Mouse (Mus musculus) intestine, embryonic 16.5 days (tissue): ENCODE data around the gene Ints3. TPM values are rescaled to one million over a fixed set of nuclear protein-coding genes. Genes with fewer than 3 reads are reported as not detected.
A peak's percentile ranks its signal among the peaks of the same experiment; 100 is the strongest.

ENCODE experiments used
- ATAC-seq: fragments of 200-750 bp; cut with Nextera tagmentation; 2 replicates; pipeline ENCODE4 v1.8.0; 2017; ENCODE audit warnings: moderate TSS enrichment, moderate library complexity
- H3K27ac ChIP-seq: fragments of 300-500 bp; sonication (generic); 2 replicates; pipeline ENCODE4 v1.5.1; 2014; ENCODE audit warnings: mild to moderate bottlenecking, low read length
- H3K27me3 ChIP-seq: fragments of 300-500 bp; sonication (generic); replicated peaks from 2 replicates; pipeline ENCODE4 v1.6.1; 2014; ENCODE audit warnings: low read length, control low read depth, mixed read lengths; ENCODE audit not compliant: control insufficient read depth, insufficient read depth
- H3K36me3 ChIP-seq: fragments of 300-500 bp; sonication (generic); 2 replicates; pipeline ENCODE4 v1.6.1; 2014; ENCODE audit warnings: low read length, control low read depth; ENCODE audit not compliant: control insufficient read depth, insufficient read depth
- H3K4me1 ChIP-seq: fragments of 300-500 bp; sonication (generic); 2 replicates; pipeline ENCODE4 v1.6.1; 2014; ENCODE audit warnings: low read length, control low read depth, mixed read lengths; ENCODE audit not compliant: control insufficient read depth, insufficient read depth
- H3K4me2 ChIP-seq: fragments of 300-500 bp; sonication (generic); 2 replicates; pipeline ENCODE4 v1.6.1; 2014; ENCODE audit warnings: low read depth, low read length, control low read depth
- H3K4me3 ChIP-seq: fragments of 300-500 bp; sonication (generic); 2 replicates; pipeline ENCODE4 v1.5.1; 2014; ENCODE audit warnings: mild to moderate bottlenecking, low read length
- H3K9ac ChIP-seq: fragments of 300-500 bp; sonication (generic); 2 replicates; pipeline ENCODE4 v1.6.1; 2014; ENCODE audit warnings: low read depth, low read length
- H3K9me3 ChIP-seq: fragments of 300-500 bp; sonication (generic); 2 replicates; pipeline ENCODE4 v1.6.1; 2016; ENCODE audit warnings: low read length, control low read depth; ENCODE audit not compliant: control insufficient read depth
- WGBS: fragments of 180-500 bp; shearing (Covaris S2); extraction: QIAGEN DNeasy Blood & Tissue Kit; methylation state at CpG from one replicate; pipeline ENCODE4 v1.1.7; 2014; 5-methylcytosine and 5-hydroxymethylcytosine counted together
- polyA plus RNA-seq: library from polyadenylated mRNA; unstranded; fragments of >200 nt; fragmentation: Nextera tagmentation; extraction: Ambion mirVana; gene quantifications from 2 replicates; pipeline ENCODE4 v1.2.1, GENCODE M21; 2015

The Ints3 gene
- polyA plus RNA-seq, 1 experiment from 2014 or later = 20.2 TPM

DNA sequence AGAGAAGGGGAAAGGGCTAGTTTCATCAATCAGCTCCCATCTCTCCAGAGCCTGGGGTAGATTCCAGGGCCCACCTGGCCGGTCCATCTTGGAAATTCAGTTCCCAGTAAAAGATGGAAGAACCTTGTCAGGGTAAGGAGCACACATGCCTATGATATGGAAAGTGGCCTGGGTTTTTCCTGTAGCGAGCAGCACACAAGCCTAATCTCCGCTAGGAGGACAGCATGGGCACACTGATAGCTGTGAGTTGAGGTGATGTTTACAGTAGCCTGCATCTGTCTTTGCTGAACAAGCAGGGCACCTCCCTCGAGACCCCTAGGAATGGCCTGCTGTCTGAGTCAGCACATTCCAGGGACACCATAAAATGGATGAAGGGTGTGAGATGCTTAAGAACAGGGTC, 28.8 kb downstream of the Ints3 start:
- ATAC-seq = no peak
- WGBS = 65% methylated on average over 4 of the region's 4 CpGs
- no peak overlapping the region for H3K4me3 ChIP-seq
- H3K27me3 ChIP-seq = no peaks in the 10 kb centered on the region
- H3K9ac ChIP-seq = no peak overlapping the region
- H3K9me3 ChIP-seq = no peaks in the 10 kb centered on the region
- H3K4me2 ChIP-seq = no peak overlapping the region
- peaks cover 31% of the 10 kb centered on the region for H3K36me3 ChIP-seq
- H3K4me1 ChIP-seq = no peaks in the 10 kb centered on the region
- H3K27ac ChIP-seq = no peak overlapping the region

DNA sequence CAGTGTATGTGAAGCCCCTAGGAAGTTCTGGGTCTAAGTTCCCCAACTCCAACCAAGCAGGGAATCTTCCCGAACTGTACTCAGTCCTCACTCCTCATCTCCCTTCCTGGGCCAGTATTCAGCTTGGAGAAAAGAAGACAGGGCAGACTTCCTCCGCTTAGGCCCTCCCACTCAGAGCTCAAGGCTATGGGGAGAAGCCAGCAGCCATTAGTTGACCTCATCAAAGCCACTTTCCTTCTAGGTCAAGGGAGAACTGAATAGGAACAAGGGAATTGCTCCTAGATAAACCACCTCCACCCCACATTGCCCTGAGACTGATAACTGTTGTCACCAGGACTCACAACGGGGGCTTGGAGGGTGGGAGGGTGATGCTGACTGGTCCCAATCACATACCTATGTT, 29.3 kb downstream of the Ints3 start:
- WGBS = 81% methylated on average over 3 of the region's 3 CpGs
- H3K4me3 ChIP-seq = no peak overlapping the region
- H3K9ac ChIP-seq = no peak overlapping the region
- H3K4me2 ChIP-seq = no peak overlapping the region
- no peak overlapping the region for H3K27ac ChIP-seq
- ATAC-seq = no peak
- H3K36me3 ChIP-seq = peaks cover 33% of the 10 kb centered on the region
- no peaks in the 10 kb centered on the region for H3K27me3 ChIP-seq
- H3K4me1 ChIP-seq = no peaks in the 10 kb centered on the region
- no peaks in the 10 kb centered on the region for H3K9me3 ChIP-seq

DNA sequence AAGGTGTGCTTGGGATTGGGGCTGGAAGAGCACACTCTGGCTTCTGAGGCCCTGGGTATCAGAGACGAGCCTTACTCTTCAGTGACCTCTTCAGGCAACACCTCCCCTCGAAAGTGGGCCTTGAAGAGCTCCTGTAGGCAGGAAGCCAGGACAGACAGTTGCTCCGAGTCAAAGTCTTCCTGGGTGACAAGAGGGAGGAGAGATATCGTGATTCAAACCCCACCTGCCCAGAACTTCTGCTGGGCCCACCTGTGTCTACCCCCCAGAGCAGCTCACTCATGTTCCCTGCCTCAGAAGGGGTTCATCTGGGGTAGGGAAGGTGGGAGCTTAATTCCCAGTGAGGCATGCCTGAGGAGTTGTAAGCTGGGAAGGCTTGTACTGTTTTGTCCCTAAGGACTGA, 32.4 kb downstream of the Ints3 start:
- H3K27me3 ChIP-seq = no peaks in the 10 kb centered on the region
- no peak overlapping the region for H3K4me2 ChIP-seq
- H3K4me1 ChIP-seq = no peaks in the 10 kb centered on the region
- H3K36me3 ChIP-seq = peaks cover 35% of the 10 kb centered on the region
- no peaks in the 10 kb centered on the region for H3K9me3 ChIP-seq
- 71% methylated on average over 4 of the region's 4 CpGs for WGBS
- ATAC-seq = no peak
- no peak overlapping the region for H3K9ac ChIP-seq
- no peak overlapping the region for H3K4me3 ChIP-seq
- no peak overlapping the region for H3K27ac ChIP-seq

DNA sequence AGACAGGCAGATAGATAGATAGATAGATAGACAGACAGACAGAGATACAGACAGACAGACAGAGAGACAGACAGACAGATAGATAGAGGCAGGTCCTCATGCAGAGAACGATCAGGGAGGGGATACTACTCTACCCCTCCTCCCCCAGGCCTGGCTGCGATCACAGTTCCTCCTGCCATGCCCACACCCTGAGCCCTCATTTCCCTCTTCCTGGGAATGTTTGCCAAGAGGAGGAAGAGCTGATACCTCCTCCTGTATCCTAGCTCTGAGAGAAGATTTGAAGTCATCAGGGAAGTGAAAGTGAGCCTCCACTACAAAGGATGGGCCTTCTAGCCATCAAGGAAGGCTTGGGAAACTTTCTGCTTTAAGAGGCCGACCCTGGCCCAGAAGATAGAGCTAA, 37.8 kb downstream of the Ints3 start:
- Histone ChIP-seq H3K9ac (no peak overlapping the region), H3K4me2 (no peak overlapping the region), H3K4me1 (0 out of 2 replicates have a peak, but pooled peaks cover 2% of the 10 kb centered on the region), H3K27me3 (no peaks in the 10 kb centered on the region), H3K4me3 (no peak overlapping the region), H3K27ac (no peak overlapping the region), H3K36me3 (peaks cover 45% of the 10 kb centered on the region), H3K9me3 (no peaks in the 10 kb centered on the region)
- ATAC-seq = no peak
- WGBS = 76% methylated on average over 3 of the region's 3 CpGs

DNA sequence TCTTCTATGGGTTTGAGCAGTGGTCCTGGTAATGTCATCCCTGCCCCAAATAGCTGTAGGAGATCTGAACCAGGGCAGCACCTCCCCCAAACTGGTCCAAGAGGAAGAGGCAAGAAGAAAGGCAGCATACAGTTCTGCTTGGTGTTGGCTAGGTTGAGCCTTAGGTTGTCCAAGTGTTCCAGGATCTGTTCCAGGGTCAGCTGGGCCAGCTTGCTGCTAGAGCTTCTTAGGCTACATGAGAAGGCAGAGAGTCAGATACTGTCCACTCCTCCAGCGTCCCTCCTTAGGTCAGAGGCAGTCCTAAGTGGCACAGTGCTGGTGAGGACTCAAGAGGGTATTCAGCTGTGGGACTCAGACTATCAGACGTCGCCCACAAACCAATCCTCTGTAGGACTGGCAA, 40.8 kb downstream of the Ints3 start:
- no peak overlapping the region for H3K4me3 ChIP-seq
- peaks cover 33% of the 10 kb centered on the region for H3K36me3 ChIP-seq
- no peak overlapping the region for H3K9ac ChIP-seq
- H3K9me3 ChIP-seq = no peaks in the 10 kb centered on the region
- 92% methylated on average over 3 of the region's 3 CpGs for WGBS
- H3K4me1 ChIP-seq = peaks cover 23% of the 10 kb centered on the region
- ATAC-seq = no peak
- 0 out of 2 replicates have a peak, but pooled peaks cover 2% of the 10 kb centered on the region for H3K27me3 ChIP-seq
- no peak overlapping the region for H3K4me2 ChIP-seq
- no peak overlapping the region for H3K27ac ChIP-seq

DNA sequence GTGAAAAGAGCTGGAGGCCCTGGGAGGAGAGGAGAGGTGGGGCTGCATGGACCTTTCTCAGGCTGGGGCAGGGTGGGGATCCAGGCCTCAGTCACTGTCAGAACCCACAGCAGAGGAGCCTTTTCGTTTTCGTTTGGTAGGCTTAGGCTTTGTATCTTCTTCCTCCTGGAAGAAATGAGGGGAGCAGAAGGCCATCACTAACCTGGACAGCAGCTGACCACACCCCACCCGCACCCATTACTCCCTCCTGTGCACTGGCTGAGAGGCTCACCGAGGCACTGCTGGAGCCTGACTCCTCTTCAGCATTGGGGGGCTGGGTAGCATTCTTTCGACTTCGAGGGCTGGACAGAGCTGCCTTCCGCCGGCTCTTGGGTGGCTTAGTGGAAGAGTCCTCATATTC, 41.5 kb downstream of the Ints3 start:
- Histone ChIP-seq H3K27me3 (0 out of 2 replicates have a peak, but pooled peaks cover 2% of the 10 kb centered on the region), H3K36me3 (peaks cover 32% of the 10 kb centered on the region), H3K9ac (no peak overlapping the region), H3K4me1 (peaks cover 23% of the 10 kb centered on the region), H3K4me3 (no peak overlapping the region), H3K4me2 (no peak overlapping the region), H3K9me3 (no peaks in the 10 kb centered on the region), H3K27ac (no peak overlapping the region)
- no peak for ATAC-seq
- WGBS = 95% methylated on average over 8 of the region's 8 CpGs

DNA sequence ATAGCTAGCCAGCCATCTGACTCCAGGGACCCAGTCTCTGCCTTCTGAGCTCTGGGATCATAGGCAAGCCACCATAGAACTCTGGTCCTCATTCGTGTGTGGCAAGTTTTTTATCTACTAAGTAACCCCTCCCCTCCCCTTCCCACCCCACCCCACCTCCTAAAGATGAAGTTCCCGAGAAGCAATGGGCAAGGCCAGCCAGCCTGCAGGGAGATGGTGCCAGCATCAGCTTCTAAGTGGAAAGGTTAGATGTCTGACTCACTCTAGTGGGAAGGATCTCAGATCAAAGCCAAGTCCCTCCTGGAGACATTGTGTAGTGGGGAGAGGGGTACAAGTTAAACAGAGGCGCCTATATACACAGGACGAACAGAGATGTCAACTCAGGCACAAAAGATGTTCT, 42.4 kb downstream of the Ints3 start:
- H3K36me3 ChIP-seq = peaks cover 25% of the 10 kb centered on the region
- H3K4me1 ChIP-seq = peaks cover 23% of the 10 kb centered on the region
- H3K9ac ChIP-seq = no peak overlapping the region
- no peak for ATAC-seq
- WGBS = 70% methylated on average over 4 of the region's 4 CpGs
- H3K27ac ChIP-seq = no peak overlapping the region
- no peak overlapping the region for H3K4me2 ChIP-seq
- H3K27me3 ChIP-seq = 0 out of 2 replicates have a peak, but pooled peaks cover 2% of the 10 kb centered on the region
- no peaks in the 10 kb centered on the region for H3K9me3 ChIP-seq
- no peak overlapping the region for H3K4me3 ChIP-seq

DNA sequence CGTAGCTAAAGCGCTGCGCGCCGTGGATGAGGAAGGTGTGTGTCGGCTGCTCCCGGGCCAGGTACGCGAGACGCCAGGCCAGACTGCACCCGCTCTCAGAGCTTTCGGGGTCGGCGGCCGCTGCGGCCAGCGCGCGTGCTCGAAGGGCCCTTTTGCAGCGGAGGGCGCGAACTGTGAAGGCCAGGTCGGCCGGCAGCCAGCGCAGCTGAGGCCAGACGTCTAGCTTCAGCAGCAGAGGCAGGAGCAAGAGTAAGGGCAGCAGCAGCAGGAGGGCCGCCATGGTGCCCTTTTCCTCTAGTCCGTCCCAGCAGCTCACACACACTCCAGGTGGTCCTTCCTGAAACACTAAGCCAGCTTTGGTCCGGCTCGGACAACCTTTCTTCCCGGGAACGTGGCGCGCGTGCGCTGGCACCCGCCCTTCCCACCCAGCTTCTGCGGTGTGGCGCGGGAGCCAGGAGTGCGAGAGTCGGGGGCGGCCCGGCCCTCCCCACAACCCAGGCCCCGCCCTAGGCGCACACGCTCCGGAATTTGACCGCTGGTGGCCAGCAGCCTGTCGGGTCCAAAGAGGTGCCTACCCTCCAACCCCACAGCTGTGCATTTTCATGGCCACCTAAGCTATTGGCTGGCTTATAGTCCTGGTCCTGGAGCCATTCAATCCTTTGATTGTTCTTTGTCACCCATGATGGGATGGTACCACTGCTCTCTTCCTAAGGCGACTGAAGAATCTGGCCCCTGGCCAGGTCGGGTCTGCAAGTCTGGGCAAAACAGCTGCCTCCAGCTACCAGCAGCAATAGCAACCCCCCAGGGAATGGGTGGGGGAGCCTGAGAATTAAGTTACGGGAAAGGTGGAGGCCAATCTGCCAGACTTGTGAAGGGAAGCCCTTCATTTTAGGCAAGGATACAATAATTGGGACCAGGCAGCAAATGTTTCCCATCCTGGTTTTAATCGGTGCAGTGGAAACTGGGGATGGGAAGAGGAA, 43.6 kb downstream of the Ints3 start, which contains the start of gene Slc27a3:
Gene Slc27a3, minus strand, starts transcription at position 428 of the 980 bp plus-strand sequence.
- H3K27me3 ChIP-seq = 0 out of 2 replicates have a peak, but pooled peaks cover 2% of the 10 kb centered on the region
- ATAC-seq = peak; percentile 72
- H3K36me3 ChIP-seq = peaks cover 25% of the 10 kb centered on the region
- H3K27ac ChIP-seq = peak within 1 kb of the TSS; percentile 69
- H3K4me3 ChIP-seq = peak within 1 kb of the TSS; percentile 69
- H3K9me3 ChIP-seq = no peaks in the 10 kb centered on the region
- H3K9ac ChIP-seq = peak within 1 kb of the TSS; percentile 85
- under 1% methylated on average over 55 of the region's 55 CpGs for WGBS
- H3K4me2 ChIP-seq = peak within 1 kb of the TSS; percentile 99
- peaks cover 23% of the 10 kb centered on the region for H3K4me1 ChIP-seq

DNA sequence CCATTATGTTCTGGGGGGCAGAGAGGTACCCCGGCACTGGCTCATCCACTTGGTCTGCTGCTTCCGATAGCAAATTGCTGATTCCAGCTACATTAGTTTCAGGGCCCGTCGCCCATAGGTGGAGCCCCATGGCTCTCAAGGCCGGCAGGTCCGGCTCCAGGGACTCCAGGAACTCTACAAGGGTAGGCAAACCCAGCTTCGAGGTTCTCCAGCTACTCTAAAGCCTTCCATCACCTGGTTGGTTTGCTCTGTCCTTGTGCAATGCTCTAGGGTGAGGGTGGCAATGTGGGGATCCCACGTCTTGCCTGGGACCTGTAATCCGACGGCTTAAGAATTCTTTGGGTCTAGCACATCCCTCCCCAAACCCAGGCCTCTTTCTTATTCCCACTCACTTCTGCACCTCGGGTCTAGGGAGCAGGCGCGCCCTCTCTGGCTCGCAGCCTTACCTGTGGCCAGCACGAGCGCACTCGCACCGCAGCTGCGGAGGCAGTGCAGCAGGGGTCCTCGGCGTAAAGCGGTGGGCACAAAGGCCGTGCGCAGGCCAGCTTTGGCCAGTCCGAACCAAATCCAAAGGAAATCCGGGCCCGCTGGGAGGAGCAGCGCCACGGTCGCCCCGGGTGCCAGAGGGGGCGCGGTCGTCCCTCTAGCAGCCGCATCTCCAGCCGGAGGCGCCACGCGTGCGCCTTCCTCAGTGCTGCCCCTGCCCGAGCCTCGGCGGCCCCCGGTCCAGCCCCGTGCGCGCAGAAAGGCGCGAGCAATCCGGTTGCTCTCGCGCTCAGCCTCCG, 44.5 kb downstream of the Ints3 start:
- peak overlapping the region; percentile 69 for H3K27ac ChIP-seq
- 0 out of 2 replicates have a peak, but pooled peaks cover 2% of the 10 kb centered on the region for H3K27me3 ChIP-seq
- H3K4me3 ChIP-seq = peak overlapping the region; percentile 69
- H3K9me3 ChIP-seq = no peaks in the 10 kb centered on the region
- H3K9ac ChIP-seq = peak overlapping the region; percentile 85
- H3K36me3 ChIP-seq = peaks cover 25% of the 10 kb centered on the region
- peak; percentile 68 for ATAC-seq
- H3K4me1 ChIP-seq = peaks cover 23% of the 10 kb centered on the region
- 5% methylated on average over 52 of the region's 53 CpGs for WGBS
- peak overlapping the region; percentile 99 for H3K4me2 ChIP-seq
